8 mouse cellular contexts compared by ENCODE assay signal in genomic region chr9:35267146-35267975, GRCm38 (mm10). TPM values are rescaled to one million over a fixed set of nuclear protein-coding genes. Genes with fewer than 3 reads are reported as not detected.
DNase-seq lines count a peak whose midpoint lies in the region; TF ChIP-seq lines count a peak whose summit lies in the region.

Gene Fam118b, minus strand, starts transcription at chr9:35267805.
Gene Rpusd4, plus strand, starts transcription at chr9:35267865.

- H3K36me3 ChIP-seq in megakaryocyte, embryonic 14.5 days (replicated peaks; ENCODE audit: low read length), result peaks cover 29% of the 10 kb centered on the region

- peaks cover 50% of the 10 kb centered on the region for H3K4me1 ChIP-seq in megakaryocyte, embryonic 14.5 days

- intact Hi-C loops in gastrocnemius, adult 2 months (cut with DNase I), result loop anchor here (5.0 kb wide), 2 partner anchors 55 to 150 kb away; partner anchors contain the start of genes Foxred1 and St3gal4

- TF ChIP-seq CTCF in gastrocnemius, adult 2 months (IDR thresholded peaks at IDR 0.05), result no peak

- peak; percentile 70 for DNase-seq in WW6 (ENCODE audit: low read depth, low spot score)
- DNase-seq in cerebellum, postnatal 4 days (ENCODE audit: low spot score in 2 of 2), result peak; percentile 85 to 92
- peak; percentile 96 for DNase-seq in gastrocnemius, adult 2 months
- peak; percentile 54 for DNase-seq in hindlimb bud, embryonic 11.5 days (ENCODE audit: extremely low spot score, low read depth, low spot score)
- peak; percentile 83 to 91 for DNase-seq in left cerebral cortex, adult 8-10 months (ENCODE audit: low spot score in 2 of 2)
- peak; percentile 96 for DNase-seq in right cerebral cortex, postnatal 10 days (ENCODE audit: low spot score in 2 of 2)
- DNase-seq in urinary bladder, postnatal 25 days (ENCODE audit: low spot score), result peak; percentile 87

- no peaks in the 10 kb centered on the region for H3K27me3 ChIP-seq in megakaryocyte, embryonic 14.5 days (replicated peaks)

- peak within 1 kb of the TSS; percentile 74 for H3K4me3 ChIP-seq in gastrocnemius, adult 2 months
- peak within 1 kb of the TSS; percentile 96 for H3K4me3 ChIP-seq in megakaryocyte, embryonic 14.5 days (replicated peaks)

- no peaks in the 10 kb centered on the region for H3K9me3 ChIP-seq in megakaryocyte, embryonic 14.5 days

- peak within 1 kb of the TSS; percentile 87 for H3K27ac ChIP-seq in gastrocnemius, adult 2 months

RNA-seq across cellular contexts. Expression of gene Fam118b, which starts in this region (rescaled TPM):
- 10 to 100 TPM; 24.3 to 29.8 TPM for total RNA-seq in gastrocnemius, adult 2 months (2021)
- 10 to 100 TPM; 20.2 to 23.0 (median 21.7) TPM for total RNA-seq in left cerebral cortex, adult 8-10 months (2022)
- polyA plus RNA-seq in megakaryocyte, embryonic 14.5 days (2012; ENCODE audit: insufficient read depth, low replicate concordance), result 3.5 TPM in 1 of 2 replicates, not detected in the other

RNA-seq across cellular contexts. Expression of gene Rpusd4, which starts in this region (rescaled TPM):
- total RNA-seq in gastrocnemius, adult 2 months (2021), result 1 to 10 TPM; 6.8 to 7.5 TPM
- total RNA-seq in left cerebral cortex, adult 8-10 months (2022), result 10 to 100 TPM in 3 of 4 experiments, 1 to 10 TPM in 1; 9.1 to 12.1 (median 11.7) TPM
- polyA plus RNA-seq in megakaryocyte, embryonic 14.5 days (2012; ENCODE audit: insufficient read depth, low replicate concordance), result 0.49 TPM in 1 of 2 replicates, not detected in the other

Comparison
In these comparisons a context has a peak if more than half of its experiments do, and no peak if none do; other contexts are left out.
1. Peak in every context shown above with its lines: DNase-seq, H3K4me3 ChIP-seq and H3K27ac ChIP-seq.